Mouse (Mus musculus): ENCODE results near the gene Oxct2b. TPM values are rescaled to one million over a fixed set of nuclear protein-coding genes. Genes with fewer than 3 reads are reported as not detected.

Gene Oxct2b
- polyA plus RNA-seq (2015; fragmentation: Nextera tagmentation; extraction: Ambion mirVana), result 0.13 TPM in 1 of 2 replicates, not detected in the other

- H3K4me1 ChIP-seq (ENCODE audit: control insufficient read depth, insufficient read depth, low read length), result no peaks in the 10 kb centered on the region
- no peaks in the 10 kb centered on the region for H3K36me3 ChIP-seq (ENCODE audit: control insufficient read depth, insufficient read depth, low read length)
- H3K4me3 ChIP-seq (ENCODE audit: low read length), result peak within 1 kb of the TSS; percentile 35
- 11% methylated on average over 22 of the region's 22 CpGs for WGBS
- no peak within 1 kb of the TSS for H3K9ac ChIP-seq (ENCODE audit: low read depth, low read length)
- H3K9me3 ChIP-seq (ENCODE audit: control insufficient read depth, low read length), result no peaks in the 10 kb centered on the region
- no peak within 1 kb of the TSS for H3K27ac ChIP-seq (ENCODE audit: low read length)
- H3K4me2 ChIP-seq (ENCODE audit: low read depth, low read length), result peak within 1 kb of the TSS; percentile 58
- peaks cover 3% of the 10 kb centered on the region; the same call in 1 of the 2 replicates for H3K27me3 ChIP-seq (replicated peaks; ENCODE audit: control insufficient read depth, insufficient read depth, low read length)
- ATAC-seq, result no peak
Measured at GRCm38 (mm10) chr4:123116011-123116410, at the start of gene Oxct2b. TSS of gene Oxct2b (plus strand) at chr4:123116266.

- WGBS, result 85% methylated on average over 6 of the region's 6 CpGs
Measured at GRCm38 (mm10) chr4:123068646-123069045, 47.4 kb upstream of the Oxct2b start.

GRCm38 (mm10) chr4:123071266-123071966, 44.6 kb upstream of the Oxct2b start:
- Histone ChIP-seq H3K4me1 (ENCODE audit: control insufficient read depth, insufficient read depth, low read length) (no peaks in the 10 kb centered on the region), H3K4me3 (ENCODE audit: low read length) (peak overlapping the region; percentile 17; the same call in 1 of the 2 replicates), H3K36me3 (ENCODE audit: control insufficient read depth, insufficient read depth, low read length) (no peaks in the 10 kb centered on the region), H3K9ac (ENCODE audit: low read depth, low read length) (0 out of 2 replicates have a peak overlapping the region, but pooled peaks have one; percentile 6), H3K4me2 (ENCODE audit: low read depth, low read length) (peak overlapping the region; percentile 27), H3K9me3 (ENCODE audit: control insufficient read depth, low read length) (no peaks in the 10 kb centered on the region), H3K27me3 (replicated peaks; ENCODE audit: control insufficient read depth, insufficient read depth, low read length) (no peaks in the 10 kb centered on the region), H3K27ac (ENCODE audit: low read length) (no peak overlapping the region)
- ATAC-seq, result peak; percentile 89
- 12% methylated on average over 13 of the region's 13 CpGs for WGBS

More at GRCm38 (mm10) chr4:123068646-123069045, 47.4 kb upstream of the Oxct2b start:
- no peaks in the 10 kb centered on the region for H3K9me3 ChIP-seq (ENCODE audit: control insufficient read depth, low read length)
- H3K27ac ChIP-seq (ENCODE audit: low read length), result no peak overlapping the region
- no peak for ATAC-seq
- no peak overlapping the region for H3K9ac ChIP-seq (ENCODE audit: low read depth, low read length)
- no peaks in the 10 kb centered on the region for H3K27me3 ChIP-seq (replicated peaks; ENCODE audit: control insufficient read depth, insufficient read depth, low read length)
- H3K4me2 ChIP-seq (ENCODE audit: low read depth, low read length), result no peak overlapping the region
- H3K36me3 ChIP-seq (ENCODE audit: control insufficient read depth, insufficient read depth, low read length), result no peaks in the 10 kb centered on the region
- H3K4me3 ChIP-seq (ENCODE audit: low read length), result no peak overlapping the region
- no peaks in the 10 kb centered on the region for H3K4me1 ChIP-seq (ENCODE audit: control insufficient read depth, insufficient read depth, low read length)

GRCm38 (mm10) chr4:123076928-123077327, 39.1 kb upstream of the Oxct2b start:
- Histone ChIP-seq H3K4me3 (ENCODE audit: low read length) (no peak overlapping the region), H3K9ac (ENCODE audit: low read depth, low read length) (no peak overlapping the region), H3K4me1 (ENCODE audit: control insufficient read depth, insufficient read depth, low read length) (no peaks in the 10 kb centered on the region), H3K9me3 (ENCODE audit: control insufficient read depth, low read length) (no peaks in the 10 kb centered on the region), H3K27ac (ENCODE audit: low read length) (no peak overlapping the region), H3K27me3 (replicated peaks; ENCODE audit: control insufficient read depth, insufficient read depth, low read length) (no peaks in the 10 kb centered on the region), H3K36me3 (ENCODE audit: control insufficient read depth, insufficient read depth, low read length) (no peaks in the 10 kb centered on the region), H3K4me2 (ENCODE audit: low read depth, low read length) (no peak overlapping the region)
- no peak for ATAC-seq
- WGBS, result 49% methylated on average over 8 of the region's 8 CpGs

GRCm38 (mm10) chr4:123078231-123078630, 37.8 kb upstream of the Oxct2b start:
- no peaks in the 10 kb centered on the region for H3K4me1 ChIP-seq (ENCODE audit: control insufficient read depth, insufficient read depth, low read length)
- H3K9ac ChIP-seq (ENCODE audit: low read depth, low read length), result no peak overlapping the region
- H3K4me2 ChIP-seq (ENCODE audit: low read depth, low read length), result no peak overlapping the region
- H3K27me3 ChIP-seq (replicated peaks; ENCODE audit: control insufficient read depth, insufficient read depth, low read length), result no peaks in the 10 kb centered on the region
- no peak overlapping the region for H3K4me3 ChIP-seq (ENCODE audit: low read length)
- WGBS, result 65% methylated on average over 4 of the region's 4 CpGs
- H3K27ac ChIP-seq (ENCODE audit: low read length), result no peak overlapping the region
- H3K36me3 ChIP-seq (ENCODE audit: control insufficient read depth, insufficient read depth, low read length), result no peaks in the 10 kb centered on the region
- H3K9me3 ChIP-seq (ENCODE audit: control insufficient read depth, low read length), result no peaks in the 10 kb centered on the region
- no peak for ATAC-seq

GRCm38 (mm10) chr4:123080791-123081190, 35.3 kb upstream of the Oxct2b start:
- Histone ChIP-seq H3K4me1 (ENCODE audit: control insufficient read depth, insufficient read depth, low read length) (no peaks in the 10 kb centered on the region), H3K27me3 (replicated peaks; ENCODE audit: control insufficient read depth, insufficient read depth, low read length) (no peaks in the 10 kb centered on the region), H3K4me2 (ENCODE audit: low read depth, low read length) (no peak overlapping the region), H3K36me3 (ENCODE audit: control insufficient read depth, insufficient read depth, low read length) (no peaks in the 10 kb centered on the region), H3K4me3 (ENCODE audit: low read length) (no peak overlapping the region), H3K9ac (ENCODE audit: low read depth, low read length) (no peak overlapping the region), H3K9me3 (ENCODE audit: control insufficient read depth, low read length) (no peaks in the 10 kb centered on the region), H3K27ac (ENCODE audit: low read length) (no peak overlapping the region)
- ATAC-seq, result peak; percentile 75
- 38% methylated on average over 13 of the region's 13 CpGs for WGBS

GRCm38 (mm10) chr4:123082283-123083163, 33.5 kb upstream of the Oxct2b start:
- peak; percentile 49 for ATAC-seq
- Histone ChIP-seq H3K36me3 (ENCODE audit: control insufficient read depth, insufficient read depth, low read length) (no peaks in the 10 kb centered on the region), H3K4me2 (ENCODE audit: low read depth, low read length) (no peak overlapping the region), H3K4me3 (ENCODE audit: low read length) (no peak overlapping the region), H3K27ac (ENCODE audit: low read length) (no peak overlapping the region), H3K9ac (ENCODE audit: low read depth, low read length) (no peak overlapping the region), H3K9me3 (ENCODE audit: control insufficient read depth, low read length) (no peaks in the 10 kb centered on the region), H3K4me1 (ENCODE audit: control insufficient read depth, insufficient read depth, low read length) (no peaks in the 10 kb centered on the region), H3K27me3 (replicated peaks; ENCODE audit: control insufficient read depth, insufficient read depth, low read length) (no peaks in the 10 kb centered on the region)
- WGBS, result 77% methylated on average over 20 of the region's 20 CpGs

- WGBS, result 66% methylated on average over 13 of the region's 13 CpGs
- no peaks in the 10 kb centered on the region for H3K36me3 ChIP-seq (ENCODE audit: control insufficient read depth, insufficient read depth, low read length)
- H3K4me1 ChIP-seq (ENCODE audit: control insufficient read depth, insufficient read depth, low read length), result no peaks in the 10 kb centered on the region
- no peaks in the 10 kb centered on the region for H3K27me3 ChIP-seq (replicated peaks; ENCODE audit: control insufficient read depth, insufficient read depth, low read length)
- no peak overlapping the region for H3K9ac ChIP-seq (ENCODE audit: low read depth, low read length)
- no peak for ATAC-seq
- no peak overlapping the region for H3K27ac ChIP-seq (ENCODE audit: low read length)
- no peaks in the 10 kb centered on the region for H3K9me3 ChIP-seq (ENCODE audit: control insufficient read depth, low read length)
- no peak overlapping the region for H3K4me2 ChIP-seq (ENCODE audit: low read depth, low read length)
- H3K4me3 ChIP-seq (ENCODE audit: low read length), result no peak overlapping the region
Measured at GRCm38 (mm10) chr4:123083323-123083902, 32.7 kb upstream of the Oxct2b start.

- no peak for ATAC-seq
Measured at GRCm38 (mm10) chr4:123085290-123085689, 30.8 kb upstream of the Oxct2b start.

More at GRCm38 (mm10) chr4:123085290-123085689, 30.8 kb upstream of the Oxct2b start:
- no peaks in the 10 kb centered on the region for H3K9me3 ChIP-seq (ENCODE audit: control insufficient read depth, low read length)
- WGBS, result 78% methylated on average over 2 of the region's 2 CpGs
- H3K9ac ChIP-seq (ENCODE audit: low read depth, low read length), result no peak overlapping the region
- no peak overlapping the region for H3K4me2 ChIP-seq (ENCODE audit: low read depth, low read length)
- no peaks in the 10 kb centered on the region for H3K4me1 ChIP-seq (ENCODE audit: control insufficient read depth, insufficient read depth, low read length)
- H3K27ac ChIP-seq (ENCODE audit: low read length), result no peak overlapping the region
- H3K36me3 ChIP-seq (ENCODE audit: control insufficient read depth, insufficient read depth, low read length), result no peaks in the 10 kb centered on the region
- H3K4me3 ChIP-seq (ENCODE audit: low read length), result no peak overlapping the region
- H3K27me3 ChIP-seq (replicated peaks; ENCODE audit: control insufficient read depth, insufficient read depth, low read length), result no peaks in the 10 kb centered on the region
